Mouse (Mus musculus): Measurements from ENCODE around the gene Card19. TPM values are rescaled to one million over a fixed set of nuclear protein-coding genes. Genes with fewer than 3 reads are reported as not detected.

The Card19 gene
- polyA plus RNA-seq, 1 experiment = 180 TPM

DNA sequence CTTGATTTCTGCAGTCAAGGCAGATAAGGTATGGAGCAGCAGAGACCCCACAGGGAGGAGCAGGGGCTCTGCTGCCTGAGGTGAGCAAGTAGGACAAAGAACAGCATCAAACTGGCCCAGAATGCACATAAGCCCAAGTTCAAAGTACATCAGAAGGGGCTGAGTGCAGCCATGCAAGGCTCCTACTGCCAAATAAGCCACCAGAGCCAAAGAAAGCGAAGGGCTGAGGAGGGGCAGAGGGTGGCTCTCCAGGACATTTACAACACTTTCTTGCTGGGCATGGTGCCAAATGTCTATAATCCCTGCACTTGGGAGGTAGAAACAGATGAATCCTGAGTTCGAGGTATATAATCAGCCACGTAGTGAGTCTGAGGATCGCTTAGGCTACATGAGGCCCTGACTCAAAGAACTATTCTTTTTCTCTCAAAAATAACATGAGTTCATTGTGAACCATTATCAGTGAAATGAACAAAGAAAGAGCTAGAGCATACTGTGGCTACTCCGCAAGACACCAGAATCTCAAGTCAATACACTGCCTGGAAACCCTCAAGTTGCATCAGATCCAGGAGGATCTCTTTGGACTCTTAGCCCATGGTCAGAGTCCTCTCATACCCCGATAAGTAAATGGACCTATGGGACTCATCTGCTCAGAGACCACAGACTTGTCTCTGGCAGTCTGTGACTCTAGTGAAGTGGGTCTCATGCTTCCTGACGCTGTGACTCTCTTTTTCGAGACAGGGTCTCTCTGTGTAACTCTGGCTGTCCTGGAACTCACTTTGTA is 18.1 kb upstream of the Card19 start:
- Histone ChIP-seq H3K4me3 (no peak overlapping the region), H3K27me3 (ENCODE audit: control insufficient read depth, insufficient read depth, insufficient read length) (no peaks in the 10 kb centered on the region), H3K79me2 (ENCODE audit: control insufficient read depth, insufficient read depth) (no peaks in the 10 kb centered on the region), H3K4me2 (ENCODE audit: low read depth) (no peak overlapping the region), H3ac (ENCODE audit: control insufficient read depth, insufficient read length) (no peak overlapping the region), H3K36me3 (ENCODE audit: control insufficient read depth, insufficient read depth) (no peaks in the 10 kb centered on the region)
- TF ChIP-seq POLR2A (IDR thresholded peaks at IDR 0.05; ENCODE audit: insufficient read length, low read depth) = no peak
- no peak for TF ChIP-seq SRF (IDR thresholded peaks at IDR 0.05; ENCODE audit: control insufficient read depth, insufficient read length, low read depth)
- TF ChIP-seq MAX (IDR thresholded peaks at IDR 0.05; ENCODE audit: low read depth) = no peak
- TF ChIP-seq USF1 (IDR thresholded peaks at IDR 0.05; ENCODE audit: low read depth) = no peak
- TF ChIP-seq E2F4 (IDR thresholded peaks at IDR 0.05; ENCODE audit: insufficient read depth) = no peak
- TF ChIP-seq POLR2AphosphoS2 (IDR thresholded peaks at IDR 0.05; ENCODE audit: insufficient read length, low read depth) = no peak
- TF ChIP-seq CEBPB (IDR thresholded peaks at IDR 0.05; ENCODE audit: insufficient read depth, poor library complexity, severe bottlenecking) = no peak
- no peak for TF ChIP-seq TCF12 (IDR thresholded peaks at IDR 0.05; ENCODE audit: insufficient read depth, poor library complexity, severe bottlenecking)
- TF ChIP-seq MYOG (IDR thresholded peaks at IDR 0.05; ENCODE audit: control insufficient read depth in 1 of 3, insufficient read depth in 1 of 3, insufficient read length in 2 of 3, low read depth in 2 of 3) = no peak
- no peak for TF ChIP-seq REST (IDR thresholded peaks at IDR 0.05; ENCODE audit: insufficient read depth, insufficient read length)
- TF ChIP-seq TCF3 (IDR thresholded peaks at IDR 0.05; ENCODE audit: insufficient read length, low read depth) = no peak
- TF ChIP-seq MYOD1 (IDR thresholded peaks at IDR 0.05; ENCODE audit: control insufficient read depth in 1 of 3, insufficient read length in 2 of 3, low read depth in 2 of 3) = no peak

DNA sequence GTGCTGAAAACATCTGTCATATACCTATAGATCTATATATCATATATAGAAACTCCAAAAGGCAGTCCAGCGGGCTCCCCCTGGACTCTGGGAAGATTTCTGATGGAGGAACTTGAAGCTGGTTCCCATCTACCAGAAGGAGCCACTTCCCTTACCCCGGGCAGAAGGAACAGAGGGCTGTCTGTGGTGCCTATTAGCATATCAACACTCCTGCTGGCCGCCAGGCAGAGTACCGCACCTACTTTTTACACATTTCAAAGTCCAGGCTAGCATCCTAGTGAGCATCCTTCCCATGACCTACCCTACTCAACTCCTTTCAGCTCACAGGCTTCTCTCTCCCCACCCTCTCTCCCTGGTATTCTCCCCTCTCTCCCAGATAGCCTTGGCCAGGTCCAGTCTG is 9.8 kb upstream of the Card19 start:
- H3K79me2 ChIP-seq (ENCODE audit: control insufficient read depth, insufficient read depth) = no peaks in the 10 kb centered on the region
- H3K36me3 ChIP-seq (ENCODE audit: control insufficient read depth, insufficient read depth) = no peaks in the 10 kb centered on the region
- TF ChIP-seq POLR2A (IDR thresholded peaks at IDR 0.05; ENCODE audit: insufficient read length, low read depth) = no peak
- no peak for TF ChIP-seq SRF (IDR thresholded peaks at IDR 0.05; ENCODE audit: control insufficient read depth, insufficient read length, low read depth)
- TF ChIP-seq MYOD1 (IDR thresholded peaks at IDR 0.05; ENCODE audit: control insufficient read depth in 1 of 3, insufficient read length in 2 of 3, low read depth in 2 of 3) = no peak
- TF ChIP-seq MAX (IDR thresholded peaks at IDR 0.05; ENCODE audit: low read depth) = no peak
- TF ChIP-seq TCF3 (IDR thresholded peaks at IDR 0.05; ENCODE audit: insufficient read length, low read depth) = no peak
- no peak for TF ChIP-seq REST (IDR thresholded peaks at IDR 0.05; ENCODE audit: insufficient read depth, insufficient read length)
- no peak for TF ChIP-seq CEBPB (IDR thresholded peaks at IDR 0.05; ENCODE audit: insufficient read depth, poor library complexity, severe bottlenecking)
- TF ChIP-seq TCF12 (IDR thresholded peaks at IDR 0.05; ENCODE audit: insufficient read depth, poor library complexity, severe bottlenecking) = no peak
- no peak for TF ChIP-seq POLR2AphosphoS2 (IDR thresholded peaks at IDR 0.05; ENCODE audit: insufficient read length, low read depth)
- TF ChIP-seq E2F4 (IDR thresholded peaks at IDR 0.05; ENCODE audit: insufficient read depth) = no peak
- no peak for TF ChIP-seq USF1 (IDR thresholded peaks at IDR 0.05; ENCODE audit: low read depth)
- no peak for TF ChIP-seq MYOG (IDR thresholded peaks at IDR 0.05; ENCODE audit: control insufficient read depth in 1 of 3, insufficient read depth in 1 of 3, insufficient read length in 2 of 3, low read depth in 2 of 3)
- H3K27me3 ChIP-seq (ENCODE audit: control insufficient read depth, insufficient read depth, insufficient read length) = no peaks in the 10 kb centered on the region
- H3ac ChIP-seq (ENCODE audit: control insufficient read depth, insufficient read length) = no peak overlapping the region
- no peak overlapping the region for H3K4me2 ChIP-seq (ENCODE audit: low read depth)
- H3K4me3 ChIP-seq = no peak overlapping the region

DNA sequence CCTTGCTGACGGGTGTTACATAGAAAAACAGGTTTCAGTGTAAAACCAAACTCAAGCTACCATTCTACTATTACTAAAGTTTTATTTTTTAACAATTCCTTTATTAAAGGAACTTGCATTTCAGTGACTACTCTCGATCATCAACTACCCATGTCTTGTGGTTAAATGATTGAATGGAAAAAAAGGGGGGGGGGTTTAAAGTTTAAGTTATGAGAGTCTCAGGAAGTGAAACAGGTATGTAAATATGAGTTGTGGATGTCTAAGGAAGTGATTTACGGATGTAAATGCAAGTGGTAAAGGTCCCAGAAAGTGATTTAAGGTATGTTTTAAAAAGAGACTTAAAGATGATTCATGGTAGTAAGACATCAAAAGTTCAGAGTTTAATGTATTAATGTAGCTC is 9.3 kb upstream of the Card19 start:
- Histone ChIP-seq H3K79me2 (ENCODE audit: control insufficient read depth, insufficient read depth) (no peaks in the 10 kb centered on the region), H3K4me2 (ENCODE audit: low read depth) (no peak overlapping the region), H3K4me3 (no peak overlapping the region), H3ac (ENCODE audit: control insufficient read depth, insufficient read length) (no peak overlapping the region), H3K36me3 (ENCODE audit: control insufficient read depth, insufficient read depth) (no peaks in the 10 kb centered on the region), H3K27me3 (ENCODE audit: control insufficient read depth, insufficient read depth, insufficient read length) (no peaks in the 10 kb centered on the region)
- no peak for TF ChIP-seq TCF3 (IDR thresholded peaks at IDR 0.05; ENCODE audit: insufficient read length, low read depth)
- TF ChIP-seq USF1 (IDR thresholded peaks at IDR 0.05; ENCODE audit: low read depth) = no peak
- no peak for TF ChIP-seq MYOD1 (IDR thresholded peaks at IDR 0.05; ENCODE audit: control insufficient read depth in 1 of 3, insufficient read length in 2 of 3, low read depth in 2 of 3)
- no peak for TF ChIP-seq POLR2AphosphoS2 (IDR thresholded peaks at IDR 0.05; ENCODE audit: insufficient read length, low read depth)
- TF ChIP-seq POLR2A (IDR thresholded peaks at IDR 0.05; ENCODE audit: insufficient read length, low read depth) = no peak
- TF ChIP-seq TCF12 (IDR thresholded peaks at IDR 0.05; ENCODE audit: insufficient read depth, poor library complexity, severe bottlenecking) = no peak
- TF ChIP-seq MAX (IDR thresholded peaks at IDR 0.05; ENCODE audit: low read depth) = no peak
- TF ChIP-seq CEBPB (IDR thresholded peaks at IDR 0.05; ENCODE audit: insufficient read depth, poor library complexity, severe bottlenecking) = no peak
- no peak for TF ChIP-seq E2F4 (IDR thresholded peaks at IDR 0.05; ENCODE audit: insufficient read depth)
- TF ChIP-seq REST (IDR thresholded peaks at IDR 0.05; ENCODE audit: insufficient read depth, insufficient read length) = no peak
- TF ChIP-seq MYOG (IDR thresholded peaks at IDR 0.05; ENCODE audit: control insufficient read depth in 1 of 3, insufficient read depth in 1 of 3, insufficient read length in 2 of 3, low read depth in 2 of 3) = no peak
- TF ChIP-seq SRF (IDR thresholded peaks at IDR 0.05; ENCODE audit: control insufficient read depth, insufficient read length, low read depth) = no peak

DNA sequence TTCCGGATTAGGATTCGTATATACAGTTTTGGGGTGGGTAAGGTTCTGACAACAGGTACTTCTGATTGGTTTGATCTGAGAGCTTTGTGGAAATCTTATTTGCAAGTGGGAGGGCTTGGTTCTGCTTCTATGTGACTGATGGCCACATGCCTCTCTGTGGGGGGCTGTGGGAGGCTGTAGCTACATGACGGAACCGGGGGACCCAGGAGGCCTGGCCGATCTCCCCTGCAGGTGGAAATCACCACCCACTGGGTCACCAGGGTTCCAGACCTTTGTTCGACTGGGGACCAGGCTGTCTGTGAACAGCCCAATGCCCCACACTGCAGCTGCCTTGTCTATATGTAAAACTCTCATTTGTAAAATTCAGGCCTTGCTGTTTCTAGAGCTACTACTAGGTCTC is 8.9 kb upstream of the Card19 start:
- Histone ChIP-seq H3K4me2 (ENCODE audit: low read depth) (no peak overlapping the region), H3ac (ENCODE audit: control insufficient read depth, insufficient read length) (no peak overlapping the region), H3K36me3 (ENCODE audit: control insufficient read depth, insufficient read depth) (no peaks in the 10 kb centered on the region), H3K27me3 (ENCODE audit: control insufficient read depth, insufficient read depth, insufficient read length) (no peaks in the 10 kb centered on the region), H3K79me2 (ENCODE audit: control insufficient read depth, insufficient read depth) (no peaks in the 10 kb centered on the region), H3K4me3 (no peak overlapping the region)
- no peak for TF ChIP-seq E2F4 (IDR thresholded peaks at IDR 0.05; ENCODE audit: insufficient read depth)
- no peak for TF ChIP-seq MAX (IDR thresholded peaks at IDR 0.05; ENCODE audit: low read depth)
- TF ChIP-seq SRF (IDR thresholded peaks at IDR 0.05; ENCODE audit: control insufficient read depth, insufficient read length, low read depth) = no peak
- TF ChIP-seq POLR2A (IDR thresholded peaks at IDR 0.05; ENCODE audit: insufficient read length, low read depth) = no peak
- no peak for TF ChIP-seq POLR2AphosphoS2 (IDR thresholded peaks at IDR 0.05; ENCODE audit: insufficient read length, low read depth)
- no peak for TF ChIP-seq TCF3 (IDR thresholded peaks at IDR 0.05; ENCODE audit: insufficient read length, low read depth)
- TF ChIP-seq CEBPB (IDR thresholded peaks at IDR 0.05; ENCODE audit: insufficient read depth, poor library complexity, severe bottlenecking) = no peak
- no peak for TF ChIP-seq REST (IDR thresholded peaks at IDR 0.05; ENCODE audit: insufficient read depth, insufficient read length)
- no peak for TF ChIP-seq MYOG (IDR thresholded peaks at IDR 0.05; ENCODE audit: control insufficient read depth in 1 of 3, insufficient read depth in 1 of 3, insufficient read length in 2 of 3, low read depth in 2 of 3)
- TF ChIP-seq TCF12 (IDR thresholded peaks at IDR 0.05; ENCODE audit: insufficient read depth, poor library complexity, severe bottlenecking) = no peak
- no peak for TF ChIP-seq MYOD1 (IDR thresholded peaks at IDR 0.05; ENCODE audit: control insufficient read depth in 1 of 3, insufficient read length in 2 of 3, low read depth in 2 of 3)
- no peak for TF ChIP-seq USF1 (IDR thresholded peaks at IDR 0.05; ENCODE audit: low read depth)
